Comparison of ENCODE assay signal across 11 mouse cellular contexts in genomic region chr3:116080166-116080788, GRCm38 (mm10). TPM values are rescaled to one million over a fixed set of nuclear protein-coding genes. Genes with fewer than 3 reads are reported as not detected.
DNase-seq lines count a peak whose midpoint lies in the region; ATAC-seq and TF ChIP-seq lines count a peak whose summit lies in the region.
"Had no signal": no experiment of that assay in that cellular context is flagged by ENCODE, and none has a peak within 500 bp of the region (broad histone marks: within the 10 kb centered on the region; RNA-seq: fewer than 3 reads in every experiment).

No protein-coding gene starts in this region.

- DNase-seq in intestine, embryonic 14.5 days (ENCODE audit: low spot score), result no peak
- no peak for DNase-seq in lung, postnatal 25 days (ENCODE audit: low spot score)
- DNase-seq in hindbrain, embryonic 10.5 days (ENCODE audit: low spot score), result no peak
- DNase-seq in thymus, postnatal 4 days, result no peak
- DNase-seq: cerebellum, adult 11 months had no signal

- H3K27me3 ChIP-seq in intestine, embryonic 14.5 days (replicated peaks; ENCODE audit: control insufficient read depth, insufficient read depth, low read length), result no peaks in the 10 kb centered on the region
- no peaks in the 10 kb centered on the region for H3K27me3 ChIP-seq in intestine, postnatal 0 days (replicated peaks; ENCODE audit: control insufficient read depth, insufficient read depth, low read length)
- no peaks in the 10 kb centered on the region for H3K27me3 ChIP-seq in lung, embryonic 16.5 days (ENCODE audit: control insufficient read depth, insufficient read depth, low read depth, low read length)
- H3K27me3 ChIP-seq in heart, embryonic 15.5 days, result no peaks in the 10 kb centered on the region
- H3K27me3 ChIP-seq in stomach, embryonic 16.5 days (ENCODE audit: control insufficient read depth, insufficient read depth, low read length), result no peaks in the 10 kb centered on the region
- H3K27me3 ChIP-seq in hindbrain, embryonic 10.5 days (ENCODE audit: insufficient read depth, poor library complexity, severe bottlenecking), result no peaks in the 10 kb centered on the region
- H3K27me3 ChIP-seq: embryonic facial prominence, embryonic 13.5 days had no signal

- no peak overlapping the region for H3K4me3 ChIP-seq in intestine, embryonic 14.5 days (ENCODE audit: low read depth, low read length)
- no peak overlapping the region for H3K4me3 ChIP-seq in intestine, postnatal 0 days (ENCODE audit: low read depth, low read length)
- H3K4me3 ChIP-seq in lung, embryonic 16.5 days (ENCODE audit: low read length), result no peak overlapping the region
- no peak overlapping the region for H3K4me3 ChIP-seq in heart, embryonic 15.5 days
- no peak overlapping the region for H3K4me3 ChIP-seq in stomach, embryonic 16.5 days (replicated peaks; ENCODE audit: low read length)
- H3K4me3 ChIP-seq in hindbrain, embryonic 10.5 days, result no peak overlapping the region
- H3K4me3 ChIP-seq: embryonic facial prominence, embryonic 13.5 days had no signal

- H3K4me2 ChIP-seq in intestine, embryonic 14.5 days (ENCODE audit: low read length), result 0 out of 2 replicates have a peak overlapping the region, but pooled peaks have one; percentile 4
- no peak overlapping the region for H3K4me2 ChIP-seq in intestine, postnatal 0 days (replicated peaks; ENCODE audit: low read depth)
- 0 out of 2 replicates have a peak overlapping the region, but pooled peaks have one; percentile 22 for H3K4me2 ChIP-seq in lung, embryonic 16.5 days (ENCODE audit: low read depth, low read length)
- peak overlapping the region; percentile 38 for H3K4me2 ChIP-seq in heart, embryonic 15.5 days
- H3K4me2 ChIP-seq in stomach, embryonic 16.5 days (ENCODE audit: low read depth, low read length), result 0 out of 2 replicates have a peak overlapping the region, but pooled peaks have one; percentile 6
- H3K4me2 ChIP-seq: embryonic facial prominence, embryonic 13.5 days had no signal

- no peak for TF ChIP-seq CTCF in intestine, postnatal 0 days (IDR thresholded peaks at IDR 0.05; ENCODE audit: low read depth)

- peak overlapping the region; percentile 75; the same call in 1 of the 2 replicates for H3K27ac ChIP-seq in intestine, embryonic 14.5 days (ENCODE audit: low read depth)
- H3K27ac ChIP-seq in intestine, postnatal 0 days (ENCODE audit: low read depth, low read length), result no peak overlapping the region
- peak overlapping the region; percentile 72 for H3K27ac ChIP-seq in lung, embryonic 16.5 days (ENCODE audit: low read length)
- peak overlapping the region; percentile 62 for H3K27ac ChIP-seq in heart, embryonic 15.5 days
- peak overlapping the region; percentile 68 for H3K27ac ChIP-seq in stomach, embryonic 16.5 days (ENCODE audit: low read length)
- no peak overlapping the region for H3K27ac ChIP-seq in hindbrain, embryonic 10.5 days
- H3K27ac ChIP-seq: embryonic facial prominence, embryonic 13.5 days had no signal

- H3K9ac ChIP-seq in intestine, embryonic 14.5 days (ENCODE audit: low read length), result no peak overlapping the region
- H3K9ac ChIP-seq in intestine, postnatal 0 days (ENCODE audit: low read depth, low read length), result no peak overlapping the region
- H3K9ac ChIP-seq in lung, embryonic 16.5 days (ENCODE audit: low read length), result no peak overlapping the region
- H3K9ac ChIP-seq in heart, embryonic 15.5 days, result no peak overlapping the region
- no peak overlapping the region for H3K9ac ChIP-seq in stomach, embryonic 16.5 days (ENCODE audit: low read length)
- H3K9ac ChIP-seq: embryonic facial prominence, embryonic 13.5 days had no signal

- peak; percentile 47 for ATAC-seq in intestine, embryonic 14.5 days (replicated peaks; ENCODE audit: low FRiP score, low TSS enrichment, low read depth)
- no peak for ATAC-seq in intestine, postnatal 0 days
- peak; percentile 91 for ATAC-seq in lung, embryonic 16.5 days (ENCODE audit: low read depth)
- peak; percentile 78 for ATAC-seq in heart, embryonic 15.5 days (replicated peaks; ENCODE audit: insufficient number of reproducible peaks, insufficient read depth, low FRiP score, low read depth)
- peak; percentile 83 for ATAC-seq in stomach, embryonic 16.5 days (ENCODE audit: insufficient read depth, low FRiP score)
- ATAC-seq: CD4-positive, CD25-positive, alpha-beta regulatory T cell, adult 4 months had no signal

- no peaks in the 10 kb centered on the region for H3K9me3 ChIP-seq in intestine, embryonic 14.5 days (ENCODE audit: control insufficient read depth, low read length)
- H3K9me3 ChIP-seq in intestine, postnatal 0 days (ENCODE audit: control insufficient read depth), result no peaks in the 10 kb centered on the region
- no peaks in the 10 kb centered on the region for H3K9me3 ChIP-seq in lung, embryonic 16.5 days (ENCODE audit: control insufficient read depth, low read length)
- no peaks in the 10 kb centered on the region for H3K9me3 ChIP-seq in heart, embryonic 15.5 days (replicated peaks)
- no peaks in the 10 kb centered on the region for H3K9me3 ChIP-seq in stomach, embryonic 16.5 days (replicated peaks; ENCODE audit: control insufficient read depth, low read length)
- H3K9me3 ChIP-seq in hindbrain, embryonic 10.5 days, result no peaks in the 10 kb centered on the region
- H3K9me3 ChIP-seq: embryonic facial prominence, embryonic 13.5 days had no signal

- no peaks in the 10 kb centered on the region for H3K36me3 ChIP-seq in intestine, embryonic 14.5 days (ENCODE audit: control insufficient read depth, insufficient read depth, low read length)
- no peaks in the 10 kb centered on the region for H3K36me3 ChIP-seq in intestine, postnatal 0 days (ENCODE audit: control insufficient read depth, insufficient read depth)
- H3K36me3 ChIP-seq in lung, embryonic 16.5 days (ENCODE audit: control insufficient read depth, insufficient read depth, low read length), result no peaks in the 10 kb centered on the region
- H3K36me3 ChIP-seq in heart, embryonic 15.5 days, result no peaks in the 10 kb centered on the region
- no peaks in the 10 kb centered on the region for H3K36me3 ChIP-seq in stomach, embryonic 16.5 days (ENCODE audit: control insufficient read depth, insufficient read depth, low read length)
- no peaks in the 10 kb centered on the region for H3K36me3 ChIP-seq in hindbrain, embryonic 10.5 days
- H3K36me3 ChIP-seq: embryonic facial prominence, embryonic 13.5 days had no signal

- H3K4me1 ChIP-seq in intestine, embryonic 14.5 days (replicated peaks; ENCODE audit: control insufficient read depth, insufficient read depth, low read length), result peaks cover 11% of the 10 kb centered on the region; the same call in 1 of the 2 replicates
- no peaks in the 10 kb centered on the region; the same call in 1 of the 2 replicates for H3K4me1 ChIP-seq in intestine, postnatal 0 days (replicated peaks; ENCODE audit: control insufficient read depth, insufficient read depth, low read length)
- peaks cover 2% of the 10 kb centered on the region; the same call in 1 of the 2 replicates for H3K4me1 ChIP-seq in lung, embryonic 16.5 days (replicated peaks; ENCODE audit: control insufficient read depth, insufficient read depth, low read length)
- H3K4me1 ChIP-seq in heart, embryonic 15.5 days (replicated peaks), result peaks cover 15% of the 10 kb centered on the region
- H3K4me1 ChIP-seq in stomach, embryonic 16.5 days (ENCODE audit: control insufficient read depth, insufficient read depth, low read length), result 0 out of 2 replicates have a peak, but pooled peaks cover 3% of the 10 kb centered on the region
- no peaks in the 10 kb centered on the region for H3K4me1 ChIP-seq in hindbrain, embryonic 10.5 days (replicated peaks)
- H3K4me1 ChIP-seq: embryonic facial prominence, embryonic 13.5 days had no signal

- WGBS in intestine, embryonic 14.5 days, result 23% methylated on average over 8 of the region's 8 CpGs
- WGBS in intestine, postnatal 0 days, result 36% methylated on average over 8 of the region's 8 CpGs
- 20% methylated on average over 8 of the region's 8 CpGs for WGBS in lung, embryonic 16.5 days
- WGBS in heart, embryonic 15.5 days, result 18% methylated on average over 8 of the region's 8 CpGs
- WGBS in stomach, embryonic 16.5 days, result 23% methylated on average over 8 of the region's 8 CpGs
- WGBS in hindbrain, embryonic 10.5 days, result 85% methylated on average over 8 of the region's 8 CpGs

RNA-seq across cellular contexts. Expression of gene Vcam1, which starts 49.2 kb away (rescaled TPM):
- polyA plus RNA-seq in intestine, embryonic 14.5 days (2014; fragmentation: Nextera tagmentation; extraction: Ambion mirVana), result 17.9 and 20.7 TPM in 2 replicates
- 6.4 and 7.2 TPM in 2 replicates for polyA plus RNA-seq in intestine, postnatal 0 days (2015; fragmentation: Nextera tagmentation; extraction: Ambion mirVana)
- polyA plus RNA-seq in lung, embryonic 16.5 days (2015; fragmentation: Nextera tagmentation; extraction: Ambion mirVana), result 117 and 118 TPM in 2 replicates
- 77.8 and 78.2 TPM in 2 replicates for polyA plus RNA-seq in heart, embryonic 15.5 days (2015; fragmentation: Nextera tagmentation; extraction: Ambion mirVana)
- 63.3 and 65.7 TPM in 2 replicates for polyA plus RNA-seq in stomach, embryonic 16.5 days (2015; fragmentation: Nextera tagmentation; extraction: Ambion mirVana)
- polyA plus RNA-seq in hindbrain, embryonic 10.5 days (2016; fragmentation: Nextera tagmentation; extraction: Ambion mirVana), result 33.1 and 55.1 TPM in 2 replicates

Comparison
In these comparisons a context has a peak if more than half of its experiments do, and no peak if none do; other contexts are left out.
1. H3K27ac ChIP-seq: peak in intestine, embryonic 14.5 days (single experiment), lung, embryonic 16.5 days (single experiment), heart, embryonic 15.5 days (single experiment) and stomach, embryonic 16.5 days (single experiment); none in intestine, postnatal 0 days (single experiment) and hindbrain, embryonic 10.5 days (single experiment).